Mouse (Mus musculus) C2C12 (cell line): ENCODE results near the gene Cox5b.

Source experiments
- CTCF ChIP-seq: IDR thresholded peaks from one replicate; pipeline ENCODE4 v1.5.1; 2011; ENCODE audit not compliant: control insufficient read depth, insufficient read depth, insufficient read length
- MYOD1 ChIP-seq: IDR thresholded peaks from one replicate; pipeline ENCODE4 v1.6.1; 2011; ENCODE audit warnings: low read depth; ENCODE audit not compliant: control insufficient read depth, insufficient read length
- USF1 ChIP-seq: IDR thresholded peaks from one replicate; pipeline ENCODE4 v1.6.1; 2011; ENCODE audit warnings: low read depth, mild to moderate bottlenecking, control low read depth, moderate library complexity

DNA sequence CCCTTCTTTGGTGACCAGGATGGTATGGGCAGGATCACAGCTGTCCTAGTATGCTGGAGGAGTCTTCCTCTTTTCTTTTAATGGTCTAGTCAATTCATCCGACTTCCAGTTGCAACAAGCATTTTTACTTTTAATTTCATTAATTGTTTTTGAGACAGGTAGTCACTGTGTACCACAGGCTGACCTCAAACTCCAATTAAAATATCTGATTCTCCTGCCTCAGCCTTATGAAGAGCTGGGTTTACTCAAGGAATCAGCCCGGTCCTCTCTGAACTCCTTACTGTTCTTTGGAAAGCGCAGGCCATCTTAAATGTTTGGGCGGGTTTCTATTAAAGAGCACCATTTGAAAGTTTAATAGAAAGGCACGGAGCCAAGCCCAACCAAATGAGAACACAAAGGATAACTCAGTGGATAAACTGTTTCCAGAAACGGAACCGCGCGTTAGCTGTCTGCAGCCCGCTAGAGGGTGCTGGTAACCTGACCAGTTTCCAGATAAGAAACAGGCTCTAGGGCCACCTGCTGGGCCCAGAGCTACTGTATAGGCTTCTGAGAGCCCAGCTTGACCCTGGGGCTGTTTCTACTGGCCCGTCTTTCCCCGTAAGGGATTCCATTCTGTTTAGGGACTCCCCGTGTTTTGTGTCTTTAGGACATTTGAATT lies 7.3 kb upstream of the Cox5b start:
- no peak for TF ChIP-seq USF1
- TF ChIP-seq CTCF: peak; percentile 84
- TF ChIP-seq MYOD1: no peak
